Mouse (Mus musculus): ENCODE results near the gene Ap1g2. TPM values are rescaled to one million over a fixed set of nuclear protein-coding genes. Genes with fewer than 3 reads are reported as not detected.

Ap1g2 gene
- polyA plus RNA-seq, 1 experiment from 2014 or later = 46.2 TPM

- H3K27ac ChIP-seq (ENCODE audit: low read length) = peak within 1 kb of the TSS; percentile 85
- 0 out of 2 replicates have a peak, but pooled peaks cover 3% of the 10 kb centered on the region for H3K36me3 ChIP-seq (ENCODE audit: control insufficient read depth, insufficient read depth, low read length)
- peak within 1 kb of the TSS; percentile 90 for H3K9ac ChIP-seq (ENCODE audit: low read length)
- peak within 1 kb of the TSS; percentile 87 for H3K4me2 ChIP-seq (ENCODE audit: low read depth, low read length)
- peak; percentile 70 for ATAC-seq (ENCODE audit: insufficient read depth, low FRiP score)
- H3K4me1 ChIP-seq (ENCODE audit: control insufficient read depth, insufficient read depth, low read length) = peaks cover 17% of the 10 kb centered on the region
- WGBS = under 1% methylated on average over 30 of the region's 30 CpGs
- no peaks in the 10 kb centered on the region for H3K9me3 ChIP-seq (replicated peaks; ENCODE audit: control insufficient read depth, low read length)
- peak within 1 kb of the TSS; percentile 85 for H3K4me3 ChIP-seq (replicated peaks; ENCODE audit: low read length)
- no peaks in the 10 kb centered on the region for H3K27me3 ChIP-seq (ENCODE audit: control insufficient read depth, insufficient read depth, low read length)
Measured at GRCm38 (mm10) chr14:55094704-55095231, 11.6 kb downstream of the Ap1g2 start, which contains the start of gene Thtpa. Gene Thtpa (plus strand): TSS chr14:55094784.

GRCm38 (mm10) chr14:55093927-55094326, 12.5 kb downstream of the Ap1g2 start:
- no peak overlapping the region for H3K9ac ChIP-seq (ENCODE audit: low read length)
- H3K4me2 ChIP-seq (ENCODE audit: low read depth, low read length) = peak overlapping the region; percentile 87
- peaks cover 17% of the 10 kb centered on the region for H3K4me1 ChIP-seq (ENCODE audit: control insufficient read depth, insufficient read depth, low read length)
- 46% methylated on average over 6 of the region's 6 CpGs for WGBS
- H3K4me3 ChIP-seq (replicated peaks; ENCODE audit: low read length) = no peak overlapping the region
- H3K9me3 ChIP-seq (replicated peaks; ENCODE audit: control insufficient read depth, low read length) = no peaks in the 10 kb centered on the region
- H3K36me3 ChIP-seq (ENCODE audit: control insufficient read depth, insufficient read depth, low read length) = 0 out of 2 replicates have a peak, but pooled peaks cover 3% of the 10 kb centered on the region
- H3K27me3 ChIP-seq (ENCODE audit: control insufficient read depth, insufficient read depth, low read length) = no peaks in the 10 kb centered on the region
- ATAC-seq (ENCODE audit: insufficient read depth, low FRiP score) = no peak
- H3K27ac ChIP-seq (ENCODE audit: low read length) = no peak overlapping the region

GRCm38 (mm10) chr14:55092011-55092577, 14.3 kb downstream of the Ap1g2 start, which contains the start of gene Zfhx2:
Gene Zfhx2 (minus strand): TSS chr14:55092324.
- Histone ChIP-seq H3K4me3 (replicated peaks; ENCODE audit: low read length) (peak within 1 kb of the TSS; percentile 70), H3K4me1 (ENCODE audit: control insufficient read depth, insufficient read depth, low read length) (peaks cover 17% of the 10 kb centered on the region), H3K27ac (ENCODE audit: low read length) (peak within 1 kb of the TSS; percentile 55), H3K9ac (ENCODE audit: low read length) (peak within 1 kb of the TSS; percentile 77), H3K36me3 (ENCODE audit: control insufficient read depth, insufficient read depth, low read length) (no peaks in the 10 kb centered on the region), H3K4me2 (ENCODE audit: low read depth, low read length) (peak within 1 kb of the TSS; percentile 89), H3K9me3 (replicated peaks; ENCODE audit: control insufficient read depth, low read length) (no peaks in the 10 kb centered on the region), H3K27me3 (ENCODE audit: control insufficient read depth, insufficient read depth, low read length) (no peaks in the 10 kb centered on the region)
- under 1% methylated on average over 34 of the region's 34 CpGs for WGBS
- peak; percentile 91 for ATAC-seq (ENCODE audit: insufficient read depth, low FRiP score)

- no peak for ATAC-seq (ENCODE audit: insufficient read depth, low FRiP score)
- peaks cover 11% of the 10 kb centered on the region for H3K4me1 ChIP-seq (ENCODE audit: control insufficient read depth, insufficient read depth, low read length)
- H3K27ac ChIP-seq (ENCODE audit: low read length) = peak overlapping the region; percentile 55; the same call in 1 of the 2 replicates
- WGBS = 5% methylated on average over 34 of the region's 34 CpGs
- H3K4me3 ChIP-seq (replicated peaks; ENCODE audit: low read length) = peak overlapping the region; percentile 70
- peak overlapping the region; percentile 89 for H3K4me2 ChIP-seq (ENCODE audit: low read depth, low read length)
- peak overlapping the region; percentile 77 for H3K9ac ChIP-seq (ENCODE audit: low read length)
- no peaks in the 10 kb centered on the region for H3K36me3 ChIP-seq (ENCODE audit: control insufficient read depth, insufficient read depth, low read length)
- H3K27me3 ChIP-seq (ENCODE audit: control insufficient read depth, insufficient read depth, low read length) = no peaks in the 10 kb centered on the region
- no peaks in the 10 kb centered on the region for H3K9me3 ChIP-seq (replicated peaks; ENCODE audit: control insufficient read depth, low read length)
Measured at GRCm38 (mm10) chr14:55091209-55091865, 15.1 kb downstream of the Ap1g2 start.

- Histone ChIP-seq H3K4me3 (replicated peaks; ENCODE audit: low read length) (no peak overlapping the region), H3K4me2 (ENCODE audit: low read depth, low read length) (no peak overlapping the region), H3K9ac (ENCODE audit: low read length) (no peak overlapping the region), H3K9me3 (replicated peaks; ENCODE audit: control insufficient read depth, low read length) (no peaks in the 10 kb centered on the region), H3K4me1 (ENCODE audit: control insufficient read depth, insufficient read depth, low read length) (no peaks in the 10 kb centered on the region), H3K27me3 (ENCODE audit: control insufficient read depth, insufficient read depth, low read length) (no peaks in the 10 kb centered on the region), H3K27ac (ENCODE audit: low read length) (no peak overlapping the region), H3K36me3 (ENCODE audit: control insufficient read depth, insufficient read depth, low read length) (no peaks in the 10 kb centered on the region)
- ATAC-seq (ENCODE audit: insufficient read depth, low FRiP score) = no peak
- 59% methylated on average over 13 of the region's 13 CpGs for WGBS
Measured at GRCm38 (mm10) chr14:55089199-55089947, 17.0 kb downstream of the Ap1g2 start.

- H3K27ac ChIP-seq (ENCODE audit: low read length) = no peak overlapping the region
- no peak overlapping the region for H3K4me3 ChIP-seq (replicated peaks; ENCODE audit: low read length)
- no peaks in the 10 kb centered on the region for H3K36me3 ChIP-seq (ENCODE audit: control insufficient read depth, insufficient read depth, low read length)
- 78% methylated on average over 6 of the region's 6 CpGs for WGBS
- H3K4me1 ChIP-seq (ENCODE audit: control insufficient read depth, insufficient read depth, low read length) = no peaks in the 10 kb centered on the region
- H3K9ac ChIP-seq (ENCODE audit: low read length) = no peak overlapping the region
- ATAC-seq (ENCODE audit: insufficient read depth, low FRiP score) = no peak
- no peaks in the 10 kb centered on the region for H3K27me3 ChIP-seq (ENCODE audit: control insufficient read depth, insufficient read depth, low read length)
- no peak overlapping the region for H3K4me2 ChIP-seq (ENCODE audit: low read depth, low read length)
- no peaks in the 10 kb centered on the region for H3K9me3 ChIP-seq (replicated peaks; ENCODE audit: control insufficient read depth, low read length)
Measured at GRCm38 (mm10) chr14:55086009-55086514, 20.3 kb downstream of the Ap1g2 start.

- ATAC-seq (ENCODE audit: insufficient read depth, low FRiP score) = peak; percentile 14; the same call in 1 of the 2 replicates
- Histone ChIP-seq H3K9ac (ENCODE audit: low read length) (no peak overlapping the region), H3K9me3 (replicated peaks; ENCODE audit: control insufficient read depth, low read length) (no peaks in the 10 kb centered on the region), H3K27me3 (ENCODE audit: control insufficient read depth, insufficient read depth, low read length) (no peaks in the 10 kb centered on the region), H3K4me2 (ENCODE audit: low read depth, low read length) (no peak overlapping the region), H3K4me1 (ENCODE audit: control insufficient read depth, insufficient read depth, low read length) (no peaks in the 10 kb centered on the region), H3K27ac (ENCODE audit: low read length) (no peak overlapping the region), H3K36me3 (ENCODE audit: control insufficient read depth, insufficient read depth, low read length) (no peaks in the 10 kb centered on the region), H3K4me3 (replicated peaks; ENCODE audit: low read length) (no peak overlapping the region)
- WGBS = 59% methylated on average over 9 of the region's 9 CpGs
Measured at GRCm38 (mm10) chr14:55085324-55086008, 20.9 kb downstream of the Ap1g2 start.

GRCm38 (mm10) chr14:55083481-55083880, 22.9 kb downstream of the Ap1g2 start:
- WGBS = 52% methylated on average over 6 of the region's 6 CpGs
- Histone ChIP-seq H3K4me3 (replicated peaks; ENCODE audit: low read length) (no peak overlapping the region), H3K9ac (ENCODE audit: low read length) (peak overlapping the region; percentile 5; the same call in 1 of the 2 replicates), H3K27ac (ENCODE audit: low read length) (no peak overlapping the region), H3K27me3 (ENCODE audit: control insufficient read depth, insufficient read depth, low read length) (no peaks in the 10 kb centered on the region), H3K9me3 (replicated peaks; ENCODE audit: control insufficient read depth, low read length) (no peaks in the 10 kb centered on the region), H3K36me3 (ENCODE audit: control insufficient read depth, insufficient read depth, low read length) (no peaks in the 10 kb centered on the region), H3K4me2 (ENCODE audit: low read depth, low read length) (no peak overlapping the region), H3K4me1 (ENCODE audit: control insufficient read depth, insufficient read depth, low read length) (peaks cover 14% of the 10 kb centered on the region)
- ATAC-seq (ENCODE audit: insufficient read depth, low FRiP score) = no peak

All from stomach, embryonic 16.5 days (tissue).